Mouse (Mus musculus) ES-Bruce4 (cell line): ENCODE data around the gene Ect2l. TPM values are rescaled to one million over a fixed set of nuclear protein-coding genes. Genes with fewer than 3 reads are reported as not detected.

Experiments used
- H3K27ac ChIP-seq: 2 replicates; pipeline ENCODE4 v1.5.1; 2012; ENCODE audit warnings: low read length, inconsistent platforms; ENCODE audit not compliant: insufficient read depth
- H3K27me3 ChIP-seq: 2 replicates; pipeline ENCODE4 v1.6.1; 2012; ENCODE audit warnings: mild to moderate bottlenecking, low read length, inconsistent platforms; ENCODE audit not compliant: control insufficient read depth, poor library complexity, insufficient read depth, severe bottlenecking
- H3K36me3 ChIP-seq: 2 replicates; pipeline ENCODE4 v1.6.1; 2012; ENCODE audit warnings: inconsistent platforms, mild to moderate bottlenecking, low read length, moderate library complexity; ENCODE audit not compliant: control insufficient read depth, poor library complexity, insufficient read depth, severe bottlenecking
- H3K4me1 ChIP-seq: one replicate; pipeline ENCODE4 v1.8.1; 2011; ENCODE audit warnings: low read length; ENCODE audit not compliant: control insufficient read depth, insufficient read depth
- H3K4me3 ChIP-seq: 2 replicates; pipeline ENCODE4 v1.5.1; 2011; ENCODE audit warnings: low read depth, mild to moderate bottlenecking, low read length
- H3K9ac ChIP-seq: 2 replicates; pipeline ENCODE4 v1.6.1; 2012; ENCODE audit warnings: low read depth, mild to moderate bottlenecking, inconsistent platforms; ENCODE audit not compliant: poor library complexity, severe bottlenecking
- H3K9me3 ChIP-seq: replicated peaks from 2 replicates; pipeline ENCODE4 v1.6.1; 2012; ENCODE audit warnings: mild to moderate bottlenecking, low read length, inconsistent platforms; ENCODE audit not compliant: control insufficient read depth, poor library complexity, insufficient read depth, severe bottlenecking
- CTCF ChIP-seq: IDR thresholded peaks from one replicate; pipeline ENCODE4 v1.8.1; 2011; ENCODE audit warnings: low read depth, low read length
- EP300 ChIP-seq: IDR thresholded peaks from 2 replicates; pipeline ENCODE4 v1.6.1; 2011; ENCODE audit warnings: low read depth, low read length; ENCODE audit not compliant: insufficient read depth
- POLR2A ChIP-seq: IDR thresholded peaks from one replicate; pipeline ENCODE4 v1.8.1; 2011; ENCODE audit warnings: low read length; ENCODE audit not compliant: insufficient read depth
- polyA plus RNA-seq: library from polyadenylated mRNA; stranded (reverse); fragments of >200 nt; gene quantifications from 2 replicates; pipeline ENCODE4 v1.2.4, GENCODE M21; 2011; ENCODE audit warnings: low read depth; ENCODE audit not compliant: missing spikeins, insufficient read depth, insufficient read length

The Ect2l gene
- polyA plus RNA-seq, 1 experiment: 0.52 TPM

GRCm38 (mm10) chr10:18188564-18188963 is 22.1 kb downstream of the Ect2l start:
- Histone ChIP-seq H3K9me3 (no peaks in the 10 kb centered on the region), H3K27me3 (no peaks in the 10 kb centered on the region), H3K4me1 (no peaks in the 10 kb centered on the region), H3K36me3 (no peaks in the 10 kb centered on the region), H3K27ac (no peak overlapping the region), H3K9ac (no peak overlapping the region), H3K4me3 (no peak overlapping the region)
- TF ChIP-seq POLR2A: no peak
- TF ChIP-seq CTCF: no peak
- no peak for TF ChIP-seq EP300

GRCm38 (mm10) chr10:18182246-18182645 is 28.4 kb downstream of the Ect2l start:
- no peaks in the 10 kb centered on the region for H3K4me1 ChIP-seq
- no peak overlapping the region for H3K9ac ChIP-seq

GRCm38 (mm10) chr10:18177304-18177703 is 33.4 kb downstream of the Ect2l start:
- Histone ChIP-seq H3K27ac (no peak overlapping the region), H3K27me3 (no peaks in the 10 kb centered on the region), H3K4me1 (no peaks in the 10 kb centered on the region), H3K9ac (no peak overlapping the region), H3K36me3 (no peaks in the 10 kb centered on the region), H3K9me3 (no peaks in the 10 kb centered on the region), H3K4me3 (no peak overlapping the region)
- TF ChIP-seq CTCF (no peak), EP300 (no peak), POLR2A (no peak)

More at GRCm38 (mm10) chr10:18182246-18182645, 28.4 kb downstream of the Ect2l start:
- Histone ChIP-seq H3K27ac (no peak overlapping the region), H3K36me3 (no peaks in the 10 kb centered on the region), H3K9me3 (no peaks in the 10 kb centered on the region), H3K27me3 (no peaks in the 10 kb centered on the region), H3K4me3 (no peak overlapping the region)
- TF ChIP-seq POLR2A (no peak), EP300 (no peak), CTCF (no peak)

GRCm38 (mm10) chr10:18176722-18177121 is 34.0 kb downstream of the Ect2l start:
- H3K36me3 ChIP-seq: no peaks in the 10 kb centered on the region
- H3K9ac ChIP-seq: no peak overlapping the region
- no peaks in the 10 kb centered on the region for H3K27me3 ChIP-seq
- TF ChIP-seq POLR2A (no peak), EP300 (no peak), CTCF (no peak)
- no peak overlapping the region for H3K4me3 ChIP-seq
- no peak overlapping the region for H3K27ac ChIP-seq
- H3K4me1 ChIP-seq: no peaks in the 10 kb centered on the region
- H3K9me3 ChIP-seq: no peaks in the 10 kb centered on the region

- Histone ChIP-seq H3K27me3 (no peaks in the 10 kb centered on the region), H3K4me1 (no peaks in the 10 kb centered on the region), H3K9me3 (no peaks in the 10 kb centered on the region), H3K36me3 (no peaks in the 10 kb centered on the region), H3K4me3 (no peak overlapping the region), H3K9ac (no peak overlapping the region), H3K27ac (no peak overlapping the region)
- no peak for TF ChIP-seq CTCF
Observed at GRCm38 (mm10) chr10:18175087-18175486, 35.6 kb downstream of the Ect2l start.

GRCm38 (mm10) chr10:18162435-18162971 is 48.2 kb downstream of the Ect2l start:
- H3K4me3 ChIP-seq: no peak overlapping the region
- no peaks in the 10 kb centered on the region for H3K27me3 ChIP-seq
- no peaks in the 10 kb centered on the region for H3K9me3 ChIP-seq
- H3K4me1 ChIP-seq: no peaks in the 10 kb centered on the region
- H3K27ac ChIP-seq: no peak overlapping the region
- TF ChIP-seq POLR2A (no peak), CTCF (no peak), EP300 (no peak)
- no peaks in the 10 kb centered on the region for H3K36me3 ChIP-seq
- H3K9ac ChIP-seq: no peak overlapping the region
